Mouse (Mus musculus) MEL (cell line): ENCODE data around the gene Gpr137. TPM values are rescaled to one million over a fixed set of nuclear protein-coding genes. Genes with fewer than 3 reads are reported as not detected.
"Not testable (repeated sequence)": the region's sequence is repeated elsewhere in the genome, so short reads cannot be mapped to it uniquely, and the experiment has no call there.

Source experiments
- DNase-seq: peaks from one replicate; pipeline ENCODE4 v3.0.0; 2011; ENCODE audit warnings: low read depth, low spot score
- H3K27ac ChIP-seq: 2 replicates; pipeline ENCODE4 v1.5.1; 2012; ENCODE audit warnings: low read depth, mild to moderate bottlenecking, control low read depth, low read length, moderate library complexity; ENCODE audit not compliant: control insufficient read depth
- H3K27me3 ChIP-seq, 2 experiments: fragments of 150-350 bp in 1 of 2; sonication (generic) in 1 of 2; 2 replicates each; pipeline ENCODE4 v1.6.1; 2012; ENCODE audit warnings: low read length in 2 of 2, mild to moderate bottlenecking in 2 of 2, improper control_type of control experiment in 1 of 2, moderate library complexity in 1 of 2; ENCODE audit not compliant: insufficient read depth in 2 of 2, control insufficient read depth in 1 of 2
- H3K36me3 ChIP-seq, 2 experiments: 2 replicates each; pipeline ENCODE4 v1.6.1; 2012 to 2014; ENCODE audit warnings: low read length in 2 of 2, improper control_type of control experiment in 1 of 2, inconsistent platforms in 1 of 2, mild to moderate bottlenecking in 1 of 2; ENCODE audit not compliant: insufficient read depth in 2 of 2, control insufficient read depth in 1 of 2
- H3K4me1 ChIP-seq, 2 experiments: fragments of 150-350 bp in 1 of 2; sonication (generic) in 1 of 2; 2 replicates each; pipeline ENCODE4 v1.6.1; 2012; ENCODE audit warnings: low read length in 2 of 2, improper control_type of control experiment in 1 of 2, mild to moderate bottlenecking in 1 of 2; ENCODE audit not compliant: insufficient read depth in 2 of 2, control insufficient read depth in 1 of 2
- H3K4me3 ChIP-seq, 2 experiments: fragments of 150-350 bp in 1 of 2; sonication (generic) in 1 of 2; 2 replicates each; pipeline ENCODE4 v1.5.1; 2012; ENCODE audit warnings: low read depth in 2 of 2, low read length in 2 of 2, mild to moderate bottlenecking in 2 of 2, moderate library complexity in 2 of 2, control low read depth in 1 of 2, improper control_type of control experiment in 1 of 2; ENCODE audit not compliant: control insufficient read depth in 1 of 2, insufficient read depth in 1 of 2
- H3K79me2 ChIP-seq: 2 replicates; pipeline ENCODE4 v1.6.1; 2012; ENCODE audit warnings: mild to moderate bottlenecking, low read length, moderate library complexity; ENCODE audit not compliant: control insufficient read depth, poor library complexity, insufficient read depth
- H3K9ac ChIP-seq: 2 replicates; pipeline ENCODE4 v1.6.1; 2012; ENCODE audit warnings: low read depth, mild to moderate bottlenecking, control low read depth, low read length, moderate library complexity; ENCODE audit not compliant: control insufficient read depth, poor library complexity, severe bottlenecking
- H3K9me3 ChIP-seq: fragments of 150-350 bp; sonication (generic); replicated peaks from 2 replicates; pipeline ENCODE4 v1.6.1; 2012; ENCODE audit warnings: mild to moderate bottlenecking, low read length, improper control_type of control experiment, moderate library complexity; ENCODE audit not compliant: insufficient read depth
- CHD1 ChIP-seq: IDR thresholded peaks from 2 replicates; pipeline ENCODE4 v1.6.1; 2012; ENCODE audit warnings: low read depth, mild to moderate bottlenecking, inconsistent platforms, low read length, improper control_type of control experiment
- ELF1 ChIP-seq: IDR thresholded peaks from 2 replicates; pipeline ENCODE4 v1.6.1; 2014; ENCODE audit warnings: low read depth, mild to moderate bottlenecking, inconsistent platforms, low read length, improper control_type of control experiment, moderate library complexity
- EP300 ChIP-seq, 2 experiments: IDR thresholded peaks; 2 replicates each; pipeline ENCODE4 v1.6.1; 2011; ENCODE audit warnings: improper control_type of control experiment in 2 of 2, low read length in 2 of 2, low read depth in 1 of 2, mild to moderate bottlenecking in 1 of 2
- ETS1 ChIP-seq: IDR thresholded peaks from 2 replicates; pipeline ENCODE4 v1.6.1; 2012; ENCODE audit warnings: low read depth, mild to moderate bottlenecking, inconsistent platforms, low read length, improper control_type of control experiment, moderate library complexity
- GATA1 ChIP-seq: IDR thresholded peaks from 2 replicates; pipeline ENCODE4 v1.6.1; 2011; ENCODE audit warnings: low read depth, low read length, improper control_type of control experiment
- KAT2A ChIP-seq: conservative IDR thresholded peaks from 2 replicates; pipeline ENCODE4 v1.6.1; 2012; ENCODE audit warnings: low read depth, low read length, improper control_type of control experiment, inconsistent platforms
- MAX ChIP-seq: IDR thresholded peaks from 2 replicates; pipeline ENCODE4 v1.6.1; 2011; ENCODE audit warnings: low read length, improper control_type of control experiment
- MEF2A ChIP-seq: IDR thresholded peaks from 2 replicates; pipeline ENCODE4 v1.6.1; 2014; ENCODE audit warnings: low read depth, mild to moderate bottlenecking, inconsistent platforms, low read length, improper control_type of control experiment; ENCODE audit not compliant: poor library complexity, insufficient replicate concordance, severe bottlenecking; ENCODE audit errors: extremely low read depth
- MXI1 ChIP-seq: IDR thresholded peaks from 2 replicates; pipeline ENCODE4 v1.6.1; 2011; ENCODE audit warnings: mild to moderate bottlenecking, low read depth, low read length, improper control_type of control experiment
- MYB ChIP-seq: IDR thresholded peaks from 2 replicates; pipeline ENCODE4 v1.6.1; 2011; ENCODE audit warnings: mild to moderate bottlenecking, low read depth, low read length, improper control_type of control experiment
- MYC ChIP-seq: IDR thresholded peaks from 2 replicates; pipeline ENCODE4 v1.6.1; 2011; ENCODE audit warnings: low read depth, mild to moderate bottlenecking, low read length, improper control_type of control experiment, moderate library complexity
- NELFE ChIP-seq: IDR thresholded peaks from 2 replicates; pipeline ENCODE4 v1.6.1; 2011; ENCODE audit warnings: low read depth, low read length, improper control_type of control experiment
- POLR2A ChIP-seq, 2 experiments: IDR thresholded peaks; 2 replicates each; pipeline ENCODE4 v1.6.1; 2011 to 2012; ENCODE audit warnings: low read length in 2 of 2, mild to moderate bottlenecking in 2 of 2, control low read depth in 1 of 2, improper control_type of control experiment in 1 of 2, low read depth in 1 of 2, moderate library complexity in 1 of 2; ENCODE audit not compliant: control insufficient read depth in 1 of 2, insufficient read depth in 1 of 2, poor library complexity in 1 of 2
- POLR2AphosphoS2 ChIP-seq: IDR thresholded peaks from 2 replicates; pipeline ENCODE4 v1.6.1; 2011; ENCODE audit warnings: low read length, improper control_type of control experiment
- POLR2AphosphoS5 ChIP-seq: IDR thresholded peaks from 2 replicates; pipeline ENCODE4 v1.6.1; 2012; ENCODE audit warnings: low read depth, borderline replicate concordance, mild to moderate bottlenecking, inconsistent platforms, low read length, moderate library complexity, mixed read lengths
- RCOR1 ChIP-seq: IDR thresholded peaks from 2 replicates; pipeline ENCODE4 v1.6.1; 2012; ENCODE audit warnings: low read depth, mild to moderate bottlenecking, inconsistent platforms, low read length, improper control_type of control experiment
- SIN3A ChIP-seq: IDR thresholded peaks from 2 replicates; pipeline ENCODE4 v1.6.1; 2012; ENCODE audit warnings: low read length, improper control_type of control experiment, inconsistent platforms
- SMC3 ChIP-seq: IDR thresholded peaks from 2 replicates; pipeline ENCODE4 v1.6.1; 2011; ENCODE audit warnings: low read depth, low read length, improper control_type of control experiment
- TAL1 ChIP-seq: IDR thresholded peaks from 2 replicates; pipeline ENCODE4 v1.6.1; 2012; ENCODE audit warnings: mild to moderate bottlenecking, inconsistent platforms, low read length, moderate library complexity, mixed read lengths
- TBP ChIP-seq: IDR thresholded peaks from 2 replicates; pipeline ENCODE4 v1.8.0; 2011; ENCODE audit warnings: low read depth, low read length, improper control_type of control experiment
- TCF12 ChIP-seq: IDR thresholded peaks from 2 replicates; pipeline ENCODE4 v1.6.1; 2014; ENCODE audit warnings: low read depth, mild to moderate bottlenecking, inconsistent platforms, low read length, improper control_type of control experiment, moderate library complexity
- USF1 ChIP-seq: IDR thresholded peaks from 2 replicates; pipeline ENCODE4 v1.6.1; 2014; ENCODE audit warnings: low read depth, mild to moderate bottlenecking, inconsistent platforms, low read length, improper control_type of control experiment, moderate library complexity
- ZMIZ1 ChIP-seq: IDR thresholded peaks from 2 replicates; pipeline ENCODE4 v1.6.1; 2012; ENCODE audit warnings: low read depth, mild to moderate bottlenecking, inconsistent platforms, low read length, improper control_type of control experiment, moderate library complexity
- polyA plus RNA-seq, 2 experiments: library from polyadenylated mRNA; stranded (reverse) in 1 of 2; unstranded in 1 of 2; fragments of >175 nt in 1 of 2; fragments of >200 nt in 1 of 2; gene quantifications; 2 replicates each; pipeline versions ENCODE4 v1.2.1 to v1.2.4; 2012; ENCODE audit warnings: low replicate concordance in 2 of 2, low read depth in 1 of 2; ENCODE audit not compliant: insufficient read length in 2 of 2, insufficient read depth in 1 of 2, missing spikeins in 1 of 2
- total RNA-seq: library from RNA; depleted of rRNA; stranded (reverse); fragments of 300-350 nt; gene quantifications from 2 replicates; pipeline ENCODE4 v1.2.3, GENCODE M21; 2012

Gene Gpr137
- total and polyA plus RNA-seq, 3 experiments, result 27.1 to 35.3 TPM; not detected in 1

DNA sequence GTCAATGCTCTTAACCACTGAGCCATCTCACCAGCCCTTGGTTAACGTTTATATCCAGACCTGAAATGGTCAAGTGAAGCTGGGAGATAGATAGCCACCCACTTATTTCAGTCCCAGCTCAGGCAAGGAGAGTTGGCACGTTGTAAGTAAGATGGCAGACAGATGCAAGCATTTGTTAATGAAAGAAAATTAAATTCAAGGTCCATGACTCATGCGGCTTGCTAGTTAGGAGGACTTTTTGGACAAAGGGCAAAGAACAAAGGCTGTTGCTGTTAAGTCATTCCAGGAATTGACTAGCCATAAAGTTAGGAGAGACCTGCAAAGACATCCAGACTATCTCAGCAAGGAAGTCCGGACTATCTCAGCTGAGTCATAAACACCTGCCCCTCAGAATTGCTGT is 42.6 kb downstream of the Gpr137 start:
- DNase-seq, result no peak

DNA sequence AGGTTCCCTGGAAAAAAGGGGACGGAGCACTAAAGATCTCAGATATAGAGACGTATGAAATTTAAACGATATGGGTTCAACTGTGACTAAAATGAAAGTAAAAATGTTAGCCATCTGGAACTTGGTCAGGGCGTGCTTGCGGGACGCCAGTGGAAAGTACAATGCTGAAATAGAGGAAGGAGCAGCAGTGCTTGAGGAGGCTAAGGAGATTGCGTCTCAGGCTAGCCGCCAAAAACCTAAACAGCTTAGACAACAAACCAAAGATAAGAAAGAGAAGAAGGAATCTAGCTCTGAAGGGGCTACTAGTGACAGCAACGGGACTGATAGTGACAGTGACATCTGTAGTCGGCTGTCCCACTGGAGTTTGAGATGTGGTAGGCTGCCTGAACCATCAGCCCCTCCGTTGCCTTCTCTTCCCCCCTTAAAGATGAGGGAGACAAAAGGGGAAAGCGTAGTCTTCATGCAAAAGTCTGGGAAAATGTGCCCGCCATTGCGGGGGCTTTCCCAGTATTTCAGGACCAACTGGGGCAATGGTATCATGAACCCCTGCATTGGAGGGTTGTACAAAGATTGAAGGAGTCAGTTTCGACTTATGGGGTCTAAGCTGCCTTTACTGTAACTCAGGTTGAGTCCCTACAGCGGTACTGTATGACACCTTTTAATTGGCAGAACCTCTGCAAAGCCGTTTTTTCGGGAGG is 46.5 kb downstream of the Gpr137 start:
- Histone ChIP-seq H3K4me1 (peaks cover 3 to 20% of the 10 kb centered on the region in 2 experiments), H3K4me3 (peak overlapping the region; percentile 56 to 88), H3K9ac (peak overlapping the region; percentile 88), H3K36me3 (peaks cover 0 to 15% of the 10 kb centered on the region in 2 experiments; a peak in 3 of 4 replicates), H3K27ac (peak overlapping the region; percentile 80)
- H3K79me2 ChIP-seq, H3K9me3 ChIP-seq, H3K27me3 ChIP-seq: not testable (repeated sequence)
- TF ChIP-seq RCOR1 (peak; percentile 88), ELF1 (0 out of 2 replicates have a peak, but pooled peaks have one; percentile 15), EP300 (IDR thresholded peaks at IDR 0.05; ENCODE audit: low read depth in 1 of 2, low read length in 2 of 2) (peak; percentile 49 to 65), MXI1 (peak; percentile 80), POLR2AphosphoS2 (peak; percentile 28; the same call in 1 of the 2 replicates), ETS1 (peak; percentile 91), MYB (0 out of 2 replicates have a peak, but pooled peaks have one; percentile 40), SIN3A (peak; percentile 84; the same call in 1 of the 2 replicates), GATA1 (peak; percentile 66; the same call in 1 of the 2 replicates), TAL1 (peak; percentile 32; the same call in 1 of the 2 replicates), ZMIZ1 (peak; percentile 56; the same call in 1 of the 2 replicates), MAX (peak; percentile 70), MYC (peak; percentile 70; the same call in 1 of the 2 replicates), NELFE (peak; percentile 34; the same call in 1 of the 2 replicates), POLR2A (IDR thresholded peaks at IDR 0.05; ENCODE audit: control insufficient read depth in 1 of 2, insufficient read depth in 1 of 2, low read depth in 1 of 2, low read length in 2 of 2, poor library complexity in 1 of 2) (peak in 1 of 2 experiments; percentile 46; a peak in 2 of 4 replicates), CHD1 (0 out of 2 replicates have a peak, but pooled peaks have one; percentile 1), TBP (peak; percentile 51; the same call in 1 of the 2 replicates)
- peak; percentile 94 for DNase-seq

More for the DNA sequence above, 42.6 kb downstream of the Gpr137 start:
- no peak overlapping the region for H3K4me3 ChIP-seq
- H3K27me3 ChIP-seq, result no peaks in the 10 kb centered on the region
- peaks cover 6% of the 10 kb centered on the region; the same call in 1 of the 2 replicates for H3K79me2 ChIP-seq
- H3K36me3 ChIP-seq, result peaks cover 0 to 4% of the 10 kb centered on the region in 2 experiments; a peak in 3 of 4 replicates
- no peak overlapping the region for H3K27ac ChIP-seq
- no peaks in the 10 kb centered on the region for H3K9me3 ChIP-seq
- peaks cover 0 to 4% of the 10 kb centered on the region in 2 experiments; a peak in 1 of 4 replicates for H3K4me1 ChIP-seq
- H3K9ac ChIP-seq, result no peak overlapping the region
- TF ChIP-seq POLR2A (IDR thresholded peaks at IDR 0.05; ENCODE audit: control insufficient read depth in 1 of 2, insufficient read depth in 1 of 2, low read depth in 1 of 2, low read length in 2 of 2, poor library complexity in 1 of 2), result no peak
- TF ChIP-seq TCF12, result no peak
- TF ChIP-seq POLR2AphosphoS5, result no peak
- no peak for TF ChIP-seq MEF2A
- TF ChIP-seq KAT2A, result no peak
- TF ChIP-seq SMC3, result no peak
- no peak for TF ChIP-seq USF1
- TF ChIP-seq RCOR1, result no peak
- TF ChIP-seq, all 39 proteins: peak for 0
